Mouse (Mus musculus) C2C12 (cell line): ENCODE measurements around the gene Dstyk.

ENCODE experiments used
- CEBPB ChIP-seq: IDR thresholded peaks from one replicate; pipeline ENCODE4 v1.6.1; 2011; ENCODE audit warnings: low read depth, mild to moderate bottlenecking, control low read depth, moderate library complexity
- CTCF ChIP-seq: IDR thresholded peaks from one replicate; pipeline ENCODE4 v1.5.1; 2011; ENCODE audit not compliant: control insufficient read depth, insufficient read depth, insufficient read length
- FOSL1 ChIP-seq: IDR thresholded peaks from one replicate; pipeline ENCODE4 v1.8.0; 2011; ENCODE audit warnings: mild to moderate bottlenecking, low read length; ENCODE audit not compliant: poor library complexity, insufficient read depth, severe bottlenecking
- MAX ChIP-seq: IDR thresholded peaks from one replicate; pipeline ENCODE4 v1.6.1; 2011; ENCODE audit warnings: mild to moderate bottlenecking, control low read depth
- MYOG ChIP-seq: IDR thresholded peaks from one replicate; pipeline ENCODE4 v1.6.1; 2011; ENCODE audit not compliant: control insufficient read depth, insufficient read length; ENCODE audit errors: extremely low read depth
- USF1 ChIP-seq: IDR thresholded peaks from one replicate; pipeline ENCODE4 v1.6.1; 2011; ENCODE audit warnings: low read depth, mild to moderate bottlenecking, control low read depth, moderate library complexity

- no peak for TF ChIP-seq MAX
- no peak for TF ChIP-seq CTCF
- no peak for TF ChIP-seq USF1
- TF ChIP-seq MYOG: no peak
- no peak for TF ChIP-seq CEBPB
- TF ChIP-seq FOSL1: no peak
Measured at GRCm38 (mm10) chr1:132431716-132432115, 14.4 kb downstream of the Dstyk start.
